Mouse (Mus musculus) heart, postnatal 25 days (tissue): Measurements from ENCODE around the gene Ndufa3. TPM values are rescaled to one million over a fixed set of nuclear protein-coding genes. Genes with fewer than 3 reads are reported as not detected.

ENCODE experiments used
- DNase-seq: peaks from one replicate; pipeline ENCODE4 v3.0.0; 2022; ENCODE audit warnings: low spot score
- intact Hi-C: fragments of 180-260 bp; cut with DNase I; formaldehyde crosslinking; loops from one replicate; pipeline ENCODE4 v1.15.1; 2025
- total RNA-seq, 2 experiments: library from RNA; stranded (reverse); gene quantifications; 2 replicates each; pipeline ENCODE4 v1.2.3; 2021

Gene Ndufa3
- total RNA-seq, 2 experiments from 2014 or later = 1,735 to 1,752 TPM

DNA sequence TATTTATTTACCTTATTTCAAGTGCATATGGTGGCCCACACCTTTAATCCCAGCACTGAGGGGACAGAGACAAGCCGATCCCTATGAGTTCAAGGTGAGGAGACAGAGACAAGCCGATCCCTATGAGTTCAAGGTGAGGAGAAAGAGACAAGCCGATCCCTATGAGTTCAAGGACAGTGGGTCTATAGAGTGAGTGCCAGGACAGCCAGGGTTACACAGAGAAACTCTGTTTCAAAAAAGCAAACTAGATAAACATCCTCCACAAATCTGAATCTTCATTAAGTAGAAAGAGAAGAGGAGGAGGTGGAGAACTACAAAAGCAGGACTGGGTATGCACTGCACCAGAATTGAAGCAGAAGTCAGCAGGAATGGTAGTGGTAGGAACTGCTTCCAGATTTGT lies 8.5 kb upstream of the Ndufa3 start:
- intact Hi-C loops = loop anchor here (5.0 kb wide), 1 partner anchor 294 kb away; no protein-coding TSS in a partner anchor

DNA sequence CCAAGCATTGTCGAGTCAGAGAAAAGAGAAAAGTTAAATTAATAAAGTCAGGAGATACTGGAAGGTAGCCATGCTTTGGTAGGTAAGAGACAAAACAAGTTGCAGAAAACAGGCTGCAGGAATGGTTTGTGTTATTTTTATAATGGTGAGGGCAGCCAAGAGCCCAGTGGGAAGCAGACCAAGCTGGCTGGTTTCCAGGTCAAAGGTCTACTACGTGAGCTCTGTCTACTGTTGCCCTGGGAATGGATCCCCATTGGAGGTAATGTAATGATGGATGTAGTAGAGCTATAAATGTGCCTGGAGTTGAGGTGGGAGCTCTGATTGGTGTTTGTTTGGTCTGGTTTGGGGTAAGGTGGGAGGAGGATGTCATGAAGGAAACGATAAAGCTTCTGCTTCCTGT lies 8.1 kb upstream of the Ndufa3 start:
- DNase-seq = peak; percentile 14
- intact Hi-C loops = loop anchor here (5.0 kb wide), 1 partner anchor 293 kb away; no protein-coding TSS in a partner anchor

More for the DNA sequence above, 8.5 kb upstream of the Ndufa3 start:
- DNase-seq = no peak

DNA sequence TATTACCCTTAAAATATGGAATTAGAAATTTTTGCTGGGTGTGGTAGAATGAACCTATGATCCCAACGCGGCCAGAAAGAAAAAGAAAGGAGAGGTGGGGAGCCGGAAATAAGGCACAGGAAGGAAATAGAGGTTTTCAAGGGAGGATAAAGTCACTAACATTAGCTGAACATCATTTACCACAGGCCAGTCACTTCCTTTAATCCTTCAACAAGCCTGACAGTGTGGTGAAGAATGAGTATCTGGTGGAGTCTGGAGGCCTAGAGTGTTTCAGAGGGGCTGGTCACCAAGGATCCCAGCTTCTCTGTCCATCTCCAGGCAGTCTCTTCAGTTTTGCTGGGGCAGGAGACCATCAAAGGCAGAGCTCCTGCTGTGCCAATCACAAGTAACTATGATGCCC lies 6.7 kb upstream of the Ndufa3 start:
- intact Hi-C loops = no loop called here
- no peak for DNase-seq

DNA sequence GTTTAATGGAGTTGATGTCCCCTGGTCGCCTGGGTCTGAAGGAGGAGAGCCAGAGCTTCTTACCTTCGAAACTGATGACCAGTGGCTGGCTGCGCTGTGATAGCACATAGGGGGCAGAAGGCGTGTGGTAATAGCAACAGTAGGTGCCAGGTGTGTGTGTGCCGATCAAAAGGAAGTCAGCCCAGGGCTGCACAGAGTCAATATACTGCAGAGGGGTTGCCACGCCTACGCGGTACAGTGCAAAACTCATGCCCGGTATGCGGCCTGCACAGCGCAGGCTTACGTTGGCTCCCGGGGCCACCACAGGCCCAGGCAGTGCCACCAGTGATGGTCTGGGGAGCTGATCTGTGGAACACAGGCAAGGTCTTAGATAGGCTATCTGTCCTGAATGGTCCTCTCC lies 6.2 kb upstream of the Ndufa3 start:
- DNase-seq = no peak
- intact Hi-C loops = no loop called here

DNA sequence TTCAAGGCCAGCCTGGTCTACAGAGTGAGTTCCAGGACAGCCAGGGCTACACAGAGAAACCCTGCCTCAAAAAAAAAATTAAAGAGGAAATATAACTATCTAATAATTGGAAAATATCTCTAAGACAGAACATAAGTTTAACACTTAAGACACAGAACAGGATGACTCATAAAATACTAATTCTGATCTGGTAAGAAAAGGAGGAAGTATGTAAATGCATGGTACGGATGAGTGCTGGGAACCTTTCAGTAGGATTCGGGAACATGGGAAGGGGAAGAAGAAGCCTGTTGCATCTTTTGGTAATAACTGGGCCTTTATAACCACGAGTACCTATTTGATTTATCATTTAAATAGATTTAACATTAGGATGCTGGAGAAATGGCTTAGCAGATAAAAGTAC lies 3.2 kb upstream of the Ndufa3 start:
- intact Hi-C loops = no loop called here
- DNase-seq = no peak

DNA sequence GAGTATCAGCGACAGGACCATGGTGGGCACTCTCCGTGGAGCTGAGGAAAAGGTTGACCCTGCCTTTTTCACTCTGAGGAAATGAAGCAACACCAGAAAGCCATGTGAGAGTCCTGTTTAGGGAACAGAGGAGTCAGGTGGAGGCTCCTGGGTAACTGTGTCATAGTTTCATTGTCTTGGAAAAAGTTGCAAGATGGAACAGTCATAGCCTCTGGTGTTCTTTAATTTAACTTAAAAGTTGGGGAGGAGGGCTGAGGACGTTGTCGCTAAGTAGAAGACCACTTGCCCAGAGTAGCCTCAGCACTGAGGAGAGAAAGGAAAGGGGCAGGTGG lies 1.1 kb upstream of the Ndufa3 start, which contains the start of gene Oscar:
TSS of gene Oscar (minus strand) at position 101 of the 332 bp plus-strand sequence.
- intact Hi-C loops = no loop called here
- no peak for DNase-seq

DNA sequence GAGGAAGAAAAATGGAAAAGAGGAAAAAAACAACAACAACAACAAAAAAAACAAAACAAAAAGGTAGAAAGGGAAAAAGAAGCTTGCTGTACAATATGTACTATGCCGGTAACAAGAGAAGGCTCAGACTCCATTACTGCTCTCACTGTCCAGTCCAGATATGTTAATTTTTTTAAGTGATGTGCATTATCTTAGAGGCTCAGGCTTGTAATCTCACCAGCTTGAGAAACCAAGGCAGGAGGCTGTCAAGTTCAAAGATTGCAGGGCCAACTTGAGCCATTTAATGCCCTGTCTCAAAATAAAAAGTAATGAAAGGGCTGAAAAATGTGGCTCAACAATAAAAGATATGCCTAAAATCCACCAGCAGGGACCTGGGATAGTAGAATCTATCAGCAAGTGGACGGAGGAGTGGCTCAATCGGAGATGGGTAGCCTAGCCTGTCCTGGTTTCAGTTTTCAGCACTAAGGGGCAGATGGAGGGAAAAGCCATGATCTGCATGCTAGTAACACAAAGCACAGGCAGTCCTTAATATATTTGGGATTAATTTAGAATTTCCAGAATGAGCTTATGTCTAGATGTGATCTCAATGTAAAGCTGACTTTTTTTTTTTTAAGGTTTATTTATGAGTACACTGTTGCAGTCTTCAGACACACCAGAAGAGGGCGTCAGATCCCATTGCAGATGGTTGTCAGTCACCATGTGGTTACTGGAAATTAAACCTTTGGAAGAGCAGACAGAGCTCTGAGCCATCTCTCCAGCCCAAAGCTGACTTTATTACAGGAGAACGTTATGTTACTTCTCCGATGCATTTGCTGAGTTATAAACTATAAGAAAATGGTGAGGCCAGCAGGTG lies 558 bp upstream of the Ndufa3 start:
- intact Hi-C loops = no loop called here
- no peak for DNase-seq

DNA sequence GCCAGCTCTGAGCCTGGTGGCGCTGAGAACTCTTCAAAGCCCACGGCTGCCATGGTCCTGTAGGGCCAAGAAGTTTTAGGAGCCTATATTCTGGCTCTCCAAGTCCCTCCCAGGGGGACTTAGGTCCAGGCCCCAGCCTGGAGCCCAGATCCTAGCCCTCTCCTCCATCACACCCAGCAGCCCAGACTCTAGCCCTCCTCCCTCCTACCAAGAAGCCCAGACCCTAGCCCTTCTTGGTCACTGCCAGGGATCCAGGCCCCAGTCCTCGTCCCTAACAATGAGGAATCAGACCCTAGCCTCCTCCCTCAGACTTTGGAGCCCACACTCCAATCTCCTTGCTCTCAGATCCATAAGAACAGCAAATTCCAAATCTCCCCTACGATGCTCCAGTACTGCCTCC lies 11.9 kb downstream of the Ndufa3 start:
- DNase-seq = no peak
- intact Hi-C loops = no loop called here

DNA sequence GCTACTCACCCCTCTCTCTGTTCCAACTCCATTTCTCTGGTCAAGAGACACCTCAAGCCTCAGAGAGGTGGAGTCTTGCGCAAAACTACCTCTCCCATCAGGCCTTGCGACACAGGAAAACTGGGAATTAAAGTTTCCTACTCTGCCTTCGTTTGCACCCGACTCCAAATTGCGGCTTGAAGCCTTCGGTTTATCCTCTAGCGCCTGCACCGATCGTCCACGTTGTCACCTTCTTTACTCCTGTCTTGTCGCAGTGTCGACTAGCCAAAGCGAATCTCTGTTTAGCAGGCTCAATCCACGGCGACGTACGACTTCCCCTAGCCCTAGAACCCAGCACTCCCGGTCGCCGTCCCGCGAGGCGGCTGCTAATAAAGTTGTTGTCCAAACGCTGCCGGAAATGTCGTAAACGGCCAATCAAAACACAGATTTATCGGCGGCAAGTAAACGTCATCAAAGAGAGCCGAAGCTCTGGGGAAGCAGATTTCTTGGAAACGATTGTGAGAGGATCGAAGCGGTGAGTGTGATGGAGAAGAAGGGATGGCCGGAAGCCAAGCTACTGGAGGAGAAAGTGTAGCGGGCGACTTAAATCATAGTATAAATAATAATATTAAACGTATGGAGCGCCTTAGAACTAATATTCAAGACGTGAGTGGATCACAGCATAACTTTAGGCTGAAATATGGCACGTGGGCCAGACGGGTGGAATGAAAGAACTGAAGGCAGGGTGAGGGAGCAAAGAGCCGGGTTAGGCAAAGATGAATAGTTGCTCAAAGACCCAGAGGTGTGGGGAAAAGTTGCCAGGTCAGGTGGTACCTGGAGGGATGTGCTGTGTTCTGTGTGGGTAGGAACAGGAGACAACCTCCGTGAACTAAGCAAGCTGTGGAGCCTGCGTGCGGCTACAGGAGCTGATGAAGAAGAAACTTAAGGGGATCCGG lies 12.6 kb downstream of the Ndufa3 start, which contains the start of the genes Tfpt and Prpf31:
TSS of gene Tfpt (minus strand) at position 387 of the 935 bp plus-strand sequence.
TSS of gene Prpf31 (plus strand) at position 443 of the 935 bp plus-strand sequence.
- intact Hi-C loops = no loop called here
- peak; percentile 85 for DNase-seq

DNA sequence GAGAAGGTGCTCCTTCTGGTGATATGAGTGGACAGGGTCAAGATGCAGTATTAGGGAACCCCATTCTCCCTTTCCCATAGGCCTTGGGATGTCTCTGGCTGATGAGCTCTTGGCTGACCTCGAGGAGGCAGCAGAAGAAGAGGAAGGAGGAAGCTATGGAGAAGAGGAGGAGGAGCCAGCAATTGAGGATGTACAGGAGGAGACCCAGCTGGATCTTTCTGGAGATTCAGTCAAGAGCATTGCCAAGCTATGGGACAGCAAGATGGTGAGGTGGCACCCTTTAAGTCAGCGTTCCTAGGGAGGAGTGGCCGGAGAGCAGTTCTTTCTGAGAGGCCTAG lies 13.3 kb downstream of the Ndufa3 start:
- no peak for DNase-seq
- intact Hi-C loops = no loop called here

DNA sequence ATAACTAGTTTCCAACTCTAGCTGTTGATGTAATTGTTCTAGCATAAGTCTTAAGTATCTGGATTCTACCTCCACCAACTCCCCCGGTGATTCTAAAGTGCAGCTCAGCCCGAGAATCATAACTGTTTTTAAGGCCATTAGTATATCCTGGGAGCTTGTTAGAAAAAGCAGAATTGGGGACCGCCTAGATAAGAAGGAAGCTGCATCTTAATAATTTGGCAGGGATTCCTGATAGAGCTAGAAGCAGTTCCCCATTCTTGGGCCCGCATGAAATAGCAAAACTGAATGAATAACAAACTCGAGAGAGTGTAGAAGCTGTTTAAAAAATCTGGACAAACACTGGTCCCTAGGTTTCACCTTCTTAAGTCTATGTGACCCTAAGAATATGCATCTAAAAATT lies 26.2 kb downstream of the Ndufa3 start:
- intact Hi-C loops = no loop called here
- no peak for DNase-seq

DNA sequence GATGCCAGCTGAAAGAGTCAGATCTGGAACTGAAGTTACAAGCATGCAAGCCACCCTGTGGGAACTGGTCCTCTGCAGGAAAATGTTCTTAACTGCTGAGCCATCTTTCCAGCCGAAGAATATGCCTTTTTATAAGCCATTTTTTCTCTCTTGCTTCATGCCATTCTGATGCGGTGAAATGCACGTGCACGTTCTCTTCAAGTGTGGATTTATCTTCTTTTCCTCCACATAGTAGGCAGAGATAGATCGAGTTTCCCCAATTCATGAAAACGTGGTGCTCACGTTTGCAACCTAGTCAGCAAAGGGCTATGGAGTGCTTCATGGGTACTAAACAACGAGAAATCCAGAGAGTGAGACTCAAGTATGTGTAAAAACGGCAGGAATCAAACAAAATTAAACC lies 26.7 kb downstream of the Ndufa3 start:
- DNase-seq = no peak
- intact Hi-C loops = no loop called here

DNA sequence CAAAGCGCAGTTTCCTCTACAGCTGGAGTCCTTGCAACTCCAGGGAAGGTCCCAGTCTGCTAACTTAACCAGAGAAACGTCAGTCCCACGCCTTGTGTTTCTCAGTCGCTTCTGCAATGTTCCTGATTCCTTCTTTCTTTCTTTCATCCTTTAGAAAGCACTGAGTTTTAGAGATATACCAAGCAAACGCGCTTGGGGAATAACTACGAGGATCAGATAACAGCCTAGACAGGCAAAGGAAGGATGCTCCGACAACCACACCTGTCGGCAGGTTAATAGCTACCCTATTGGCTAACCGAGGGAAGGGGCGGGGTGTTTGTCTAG lies 27.1 kb downstream of the Ndufa3 start:
- intact Hi-C loops = no loop called here
- DNase-seq = no peak

DNA sequence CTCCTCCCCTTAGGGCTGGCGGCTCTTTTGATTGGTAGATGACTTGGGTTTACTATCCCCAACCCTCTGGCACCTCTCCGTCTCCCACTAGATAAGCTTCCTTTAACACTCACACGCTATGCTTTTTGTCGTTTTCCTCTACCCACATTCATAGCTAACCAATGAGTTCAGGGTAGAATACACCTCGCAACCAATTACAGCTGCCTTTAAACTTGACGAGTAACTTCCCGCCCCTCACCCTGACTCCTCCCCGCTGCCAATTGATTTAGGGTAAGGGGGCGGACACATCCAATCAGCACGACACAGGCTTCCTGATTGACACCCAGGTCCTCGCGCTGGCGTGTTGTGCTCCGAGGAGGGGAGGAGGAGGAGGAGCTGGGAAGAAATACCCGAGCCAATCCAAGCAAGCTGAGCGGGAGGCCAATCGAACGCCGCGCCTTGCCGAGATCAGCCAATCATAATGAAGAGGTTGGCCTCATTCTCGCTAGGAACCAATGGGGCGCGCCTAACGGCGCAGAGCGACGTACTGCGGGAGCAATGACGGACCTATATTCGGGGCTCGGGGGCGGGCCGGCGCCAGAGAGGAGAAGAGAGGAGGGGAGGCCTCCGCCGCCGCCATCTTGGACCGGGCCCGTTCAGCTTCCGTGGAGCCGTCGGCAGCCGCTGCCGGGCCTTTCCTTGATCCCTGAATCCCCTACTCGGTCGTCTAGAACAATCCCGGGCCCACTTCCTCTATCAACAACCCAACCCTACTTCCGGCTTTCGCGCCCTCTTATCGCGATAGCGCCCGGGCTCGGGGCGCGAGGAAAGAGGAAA lies 27.7 kb downstream of the Ndufa3 start, which contains the start of gene Cnot3:
TSS of gene Cnot3 (plus strand) at position 597 of the 816 bp plus-strand sequence.
- peak; percentile 99 for DNase-seq
- intact Hi-C loops = loop anchor here (5.0 kb wide), 1 partner anchor 47 kb away; the partner anchor contains the start of genes Mboat7 and Tsen34

DNA sequence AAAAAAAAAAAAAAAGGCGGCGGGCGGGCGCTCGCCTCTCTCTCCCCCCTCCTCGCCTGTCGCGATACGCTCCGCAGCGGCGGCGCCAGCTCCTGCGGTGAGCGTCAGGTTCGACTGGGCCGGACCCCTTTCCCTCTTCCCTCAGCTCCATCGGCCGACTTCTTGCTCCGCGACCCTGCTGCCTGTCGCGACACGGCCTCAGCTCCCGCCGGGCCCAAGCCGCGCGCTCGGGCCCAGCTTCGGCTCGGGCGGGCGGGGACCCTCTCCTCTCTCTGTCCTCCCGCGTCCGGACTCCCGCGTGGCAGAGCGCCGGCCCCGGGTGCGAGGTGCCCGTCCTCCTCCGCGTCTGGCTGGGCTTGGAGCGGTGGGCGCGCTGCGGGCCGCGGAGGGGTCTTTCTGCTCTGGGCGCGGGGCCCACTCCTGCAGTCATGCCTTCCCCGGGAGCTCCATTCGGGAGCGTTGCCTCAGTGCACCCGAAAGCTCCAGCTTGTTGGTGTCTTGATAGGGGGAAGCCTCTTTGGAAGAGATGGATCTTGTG lies 28.4 kb downstream of the Ndufa3 start:
- intact Hi-C loops = loop anchor here (1.0 to 5.0 kb wide), 2 partner anchors 19 to 47 kb away; partner anchors contain the start of genes Mboat7 and Tsen34
- DNase-seq = no peak

DNA sequence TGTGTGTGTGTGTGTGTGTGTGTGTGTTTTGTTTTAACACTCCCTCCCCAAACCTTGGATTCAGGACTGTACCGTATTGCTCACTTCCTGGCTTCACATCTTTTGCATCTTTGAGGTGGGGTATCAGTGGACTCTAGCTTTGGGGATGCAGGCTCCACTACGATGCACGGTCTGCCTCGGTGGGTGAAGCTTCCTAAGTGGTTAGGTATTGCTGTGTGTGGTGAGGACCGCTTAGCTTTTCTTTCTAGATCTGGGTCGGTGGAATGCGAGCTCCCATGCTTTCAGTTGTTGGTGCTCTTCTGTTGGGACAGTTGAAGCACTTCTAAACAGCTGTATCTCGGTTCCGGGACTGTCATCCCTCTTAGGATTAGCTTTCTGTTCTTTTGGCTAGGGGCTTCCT lies 29.0 kb downstream of the Ndufa3 start:
- intact Hi-C loops = loop anchor here (1.0 to 5.0 kb wide), 2 partner anchors 18 to 46 kb away; partner anchors contain the start of genes Mboat7 and Tsen34
- no peak for DNase-seq

DNA sequence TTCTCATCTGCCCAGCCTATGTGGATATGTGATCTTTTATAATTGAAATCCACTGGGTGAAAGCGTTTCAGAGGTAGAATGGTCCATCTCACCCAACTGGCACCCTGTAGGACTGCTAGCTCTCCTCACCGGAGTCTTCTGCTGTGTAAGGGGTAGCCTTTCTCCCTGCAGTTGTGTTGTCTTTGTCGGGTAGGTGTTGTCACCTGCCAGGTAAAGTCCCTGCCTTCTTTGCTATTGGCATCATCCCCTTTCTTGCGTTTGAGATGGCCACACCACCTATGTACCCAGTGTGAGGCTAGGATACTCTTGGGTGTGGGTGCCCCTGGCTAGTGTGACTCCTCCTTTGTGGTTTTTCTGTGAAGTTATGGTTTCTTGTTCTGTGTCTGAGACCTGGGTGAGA lies 29.5 kb downstream of the Ndufa3 start:
- intact Hi-C loops = loop anchor here (1.0 to 5.0 kb wide), 2 partner anchors 18 to 46 kb away; partner anchors contain the start of genes Mboat7 and Tsen34

DNA sequence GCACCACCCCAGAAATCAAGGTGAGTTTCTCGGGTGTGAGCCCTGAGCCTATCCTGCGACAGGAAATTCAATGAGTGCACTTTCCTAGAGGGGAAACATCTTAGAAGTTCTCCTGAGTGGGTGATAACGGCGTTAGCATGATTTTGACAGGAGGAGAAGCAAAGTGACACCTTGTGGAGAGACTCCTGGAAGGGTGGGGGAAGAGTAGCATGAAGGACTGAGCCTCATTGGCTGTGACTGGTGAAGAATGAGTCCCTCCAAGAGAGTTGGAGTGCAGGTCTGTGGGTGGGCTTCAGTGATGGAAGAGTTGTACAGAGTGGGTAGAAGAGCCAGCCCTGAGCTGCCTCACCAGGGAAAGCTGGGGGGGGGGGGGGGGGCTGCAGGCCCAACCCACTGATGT lies 39.8 kb downstream of the Ndufa3 start:
- no peak for DNase-seq
- intact Hi-C loops = no loop called here

More for the DNA sequence above, 29.5 kb downstream of the Ndufa3 start:
- no peak for DNase-seq

DNA sequence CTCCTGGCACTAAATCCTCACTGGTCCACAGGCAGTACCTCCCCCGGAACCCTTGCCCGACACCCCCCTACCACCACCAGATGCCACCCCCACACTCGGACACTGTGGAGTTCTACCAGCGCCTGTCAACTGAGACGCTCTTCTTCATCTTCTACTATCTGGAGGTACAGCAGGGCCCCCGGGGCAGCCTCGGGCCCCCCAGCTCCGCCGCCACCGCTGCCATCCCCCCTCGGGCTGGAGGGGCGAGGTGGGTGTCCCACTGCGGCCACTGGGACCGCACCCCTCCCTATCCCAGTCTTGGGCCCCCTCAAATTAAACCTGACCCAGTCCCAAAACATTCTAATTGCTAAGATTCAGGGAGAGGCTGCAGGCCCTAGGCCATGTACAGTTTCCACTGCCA lies 41.4 kb downstream of the Ndufa3 start:
- DNase-seq = no peak
- intact Hi-C loops = no loop called here
